ENCODE assay signal across 9 mouse cellular contexts in the genomic region with DNA sequence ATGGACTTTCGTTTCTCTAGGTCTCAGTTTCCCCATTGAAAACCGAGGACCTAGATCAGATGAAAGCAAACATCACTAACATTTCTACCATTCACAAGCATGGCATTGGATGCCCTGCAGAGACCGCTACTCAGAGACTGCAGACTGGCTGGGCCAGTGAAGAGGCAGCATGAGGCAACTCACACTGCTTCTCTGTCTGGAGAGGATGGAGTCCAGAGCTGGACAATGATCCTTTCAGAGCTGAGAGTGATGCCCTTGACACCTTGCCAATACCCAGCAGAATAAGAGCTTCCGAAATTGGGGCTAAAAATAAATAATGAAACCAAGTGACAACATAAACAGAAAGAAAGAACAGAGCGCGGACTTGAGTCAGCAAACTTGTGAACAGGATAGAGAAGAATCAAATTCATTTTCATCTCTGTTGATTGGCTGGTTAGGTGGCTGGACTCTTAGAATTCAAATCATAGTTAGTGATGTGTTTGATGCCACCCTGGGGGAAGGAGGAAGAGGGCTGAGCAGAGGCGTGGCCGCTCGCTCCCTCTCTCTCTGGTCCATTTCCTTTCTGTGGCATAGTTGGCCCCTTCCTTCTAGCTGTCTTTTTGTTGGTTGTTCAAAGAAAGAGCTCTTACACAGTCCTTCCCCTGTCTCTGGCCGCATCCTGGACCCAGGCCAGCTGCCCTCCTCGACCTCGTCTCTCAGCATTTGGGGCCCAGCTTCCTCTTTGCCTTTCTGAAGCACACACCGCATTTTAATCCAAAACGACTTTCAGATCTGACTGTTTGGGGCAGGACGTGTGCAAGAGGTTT.
DNase-seq lines count a peak whose midpoint lies in the region; ATAC-seq lines count a peak whose summit lies in the region.
"Had no signal": no experiment of that assay in that cellular context is flagged by ENCODE, and none has a peak within 500 bp of the region (broad histone marks: within the 10 kb centered on the region; RNA-seq: fewer than 3 reads in every experiment).

No protein-coding gene starts in this region.

- DNase-seq in heart, adult 18-20 months: peak; percentile 5 to 23
- DNase-seq in heart, embryonic 10.5 days (ENCODE audit: low spot score): no peak
- DNase-seq in 416B (ENCODE audit: low read depth) (peak; percentile 97), liver (peak; percentile 30), adipocyte (ENCODE audit: low spot score) (no peak)
- DNase-seq in cerebellum, adult 11-12 months: peak; percentile 32
- peak; percentile 29 for DNase-seq in heart, postnatal 4 days

- H3K27ac ChIP-seq in heart, embryonic 10.5 days: no peak overlapping the region

- H3K36me3 ChIP-seq in heart, embryonic 10.5 days: no peaks in the 10 kb centered on the region

- H3K9me3 ChIP-seq in heart, embryonic 10.5 days: no peaks in the 10 kb centered on the region

- H3K4me1 ChIP-seq in heart, embryonic 10.5 days: no peaks in the 10 kb centered on the region

- no peaks in the 10 kb centered on the region for H3K27me3 ChIP-seq in heart, embryonic 10.5 days (ENCODE audit: insufficient read depth, poor library complexity, severe bottlenecking)

- no peak overlapping the region for H3K4me3 ChIP-seq in heart, embryonic 10.5 days
- H3K4me3 ChIP-seq: erythroblast, embryonic 14.5 days had no signal

- 63% methylated on average over 15 of the region's 15 CpGs for WGBS in heart, embryonic 10.5 days

- ATAC-seq in neutrophil, adult 5-6 weeks (ENCODE audit: extremely low read depth, insufficient number of reproducible peaks, low FRiP score, poor library complexity, severe bottlenecking): peak; percentile 19; the same call in 1 of the 2 replicates

Comparison
In these comparisons a context has a peak if more than half of its experiments do, and no peak if none do; other contexts are left out.
1. DNase-seq: peak in heart, adult 18-20 months (2 of 2), 416B (single experiment), cerebellum, adult 11-12 months (single experiment), heart, postnatal 4 days (single experiment) and liver (single experiment); none in heart, embryonic 10.5 days (single experiment) and adipocyte (single experiment).